Mouse (Mus musculus): ENCODE measurements around the gene Anxa9. TPM values are rescaled to one million over a fixed set of nuclear protein-coding genes. Genes with fewer than 3 reads are reported as not detected.

The Anxa9 gene
- polyA plus RNA-seq, 1 experiment from 2014 or later: 0.88 TPM

DNA sequence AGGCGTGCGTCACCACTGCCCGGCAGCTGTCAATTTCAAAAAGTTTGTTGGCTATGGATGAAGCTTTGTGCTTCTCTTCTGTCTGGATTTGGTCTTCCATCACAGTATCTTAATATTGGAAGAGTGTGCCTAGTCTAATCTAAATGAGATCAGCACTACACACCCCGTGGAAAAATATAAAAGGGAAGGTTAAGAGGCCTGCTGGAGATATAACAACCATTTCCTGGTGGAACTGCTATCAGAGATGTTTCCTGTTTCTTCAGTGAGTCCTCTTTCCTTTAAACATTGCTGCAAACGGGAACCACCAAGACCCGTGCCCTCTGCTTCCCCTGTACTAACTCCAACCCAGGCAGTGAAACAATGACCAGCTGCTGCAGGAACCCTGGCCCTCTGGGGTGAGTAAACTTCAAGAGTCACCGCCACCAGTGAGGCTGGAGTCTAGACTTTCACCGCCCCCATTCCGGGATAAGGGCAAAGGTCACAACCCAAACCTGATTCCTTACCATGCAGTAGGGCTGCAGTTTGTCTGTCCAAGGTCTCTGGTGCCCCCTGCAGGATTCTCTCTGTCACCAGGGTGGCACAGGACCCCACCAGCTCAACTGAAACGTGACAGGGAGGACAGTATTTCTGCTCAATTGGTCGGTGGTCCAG is 43.8 kb downstream of the Anxa9 start:
- H3K27ac ChIP-seq (replicated peaks in 1 of 2; ENCODE audit: control insufficient read depth in 1 of 2, insufficient read depth in 1 of 2, low read depth in 2 of 2, low read length in 2 of 2): no peak overlapping the region
- WGBS: 51% methylated on average over 11 of the region's 11 CpGs
- H3K4me1 ChIP-seq (ENCODE audit: control insufficient read depth in 2 of 2, insufficient read depth in 2 of 2, low read length in 2 of 2): no peaks in the 10 kb centered on the region
- H3K9me3 ChIP-seq (ENCODE audit: control insufficient read depth, low read length): no peaks in the 10 kb centered on the region
- no peak overlapping the region for H3K4me3 ChIP-seq (ENCODE audit: control insufficient read depth in 1 of 2, insufficient read depth in 1 of 2, low read depth in 1 of 2, low read length in 2 of 2)
- ATAC-seq (ENCODE audit: insufficient number of reproducible peaks, insufficient read depth, low FRiP score, low read depth): no peak
- no peak overlapping the region for H3K9ac ChIP-seq (ENCODE audit: low read length)
- H3K4me2 ChIP-seq (ENCODE audit: low read length): no peak overlapping the region
- H3K27me3 ChIP-seq (ENCODE audit: control insufficient read depth, insufficient read depth, low read length): no peaks in the 10 kb centered on the region
- H3K36me3 ChIP-seq (ENCODE audit: control insufficient read depth, insufficient read depth, low read length): peaks cover 94% of the 10 kb centered on the region

DNA sequence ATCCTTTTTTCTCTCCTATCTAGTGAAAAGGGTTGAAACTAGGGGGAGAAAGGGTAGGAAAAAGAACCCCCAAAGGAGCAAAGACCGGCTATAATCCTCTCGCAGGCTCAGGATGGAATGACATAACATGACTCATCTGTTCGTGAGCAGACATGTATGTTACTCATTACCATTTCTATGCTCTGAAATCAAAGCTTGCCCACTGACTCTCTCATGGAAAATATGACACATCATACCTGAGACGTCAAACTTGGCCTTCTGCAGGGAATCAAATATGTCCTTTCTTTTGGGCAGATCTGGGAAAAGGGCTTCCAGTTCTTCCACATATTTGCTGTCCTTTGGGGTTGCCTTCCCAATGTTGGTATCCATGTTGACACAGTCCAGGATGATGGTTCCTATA is 45.0 kb downstream of the Anxa9 start:
- Histone ChIP-seq H3K4me1 (ENCODE audit: control insufficient read depth in 2 of 2, insufficient read depth in 2 of 2, low read length in 2 of 2) (no peaks in the 10 kb centered on the region), H3K27ac (replicated peaks in 1 of 2; ENCODE audit: control insufficient read depth in 1 of 2, insufficient read depth in 1 of 2, low read depth in 2 of 2, low read length in 2 of 2) (no peak overlapping the region), H3K36me3 (ENCODE audit: control insufficient read depth, insufficient read depth, low read length) (peaks cover 94% of the 10 kb centered on the region), H3K4me2 (ENCODE audit: low read length) (no peak overlapping the region), H3K4me3 (ENCODE audit: control insufficient read depth in 1 of 2, insufficient read depth in 1 of 2, low read depth in 1 of 2, low read length in 2 of 2) (no peak overlapping the region), H3K27me3 (ENCODE audit: control insufficient read depth, insufficient read depth, low read length) (no peaks in the 10 kb centered on the region), H3K9me3 (ENCODE audit: control insufficient read depth, low read length) (no peaks in the 10 kb centered on the region), H3K9ac (ENCODE audit: low read length) (no peak overlapping the region)
- 86% methylated on average over 4 of the region's 4 CpGs for WGBS
- no peak for ATAC-seq (ENCODE audit: insufficient number of reproducible peaks, insufficient read depth, low FRiP score, low read depth)

DNA sequence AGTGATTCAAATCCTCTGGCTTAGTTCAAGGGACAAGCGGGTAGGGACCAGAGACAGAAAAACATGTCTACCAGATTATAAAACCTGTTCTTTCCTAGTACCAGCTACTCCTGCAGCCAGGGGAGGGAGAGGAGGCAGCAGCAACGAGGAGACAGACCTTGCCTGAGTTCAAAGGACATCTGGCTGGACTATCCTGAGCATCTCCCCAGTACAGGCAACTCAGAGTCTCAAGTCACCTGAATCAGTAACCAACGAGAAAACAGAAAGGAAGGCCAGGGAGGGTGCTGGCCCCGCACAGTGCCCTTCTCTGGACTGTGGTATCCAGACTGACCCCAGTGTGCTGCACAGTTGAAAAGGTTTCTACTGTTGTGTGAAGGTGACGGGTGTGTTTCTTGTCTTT is 50.0 kb downstream of the Anxa9 start:
- no peaks in the 10 kb centered on the region for H3K27me3 ChIP-seq (ENCODE audit: control insufficient read depth, insufficient read depth, low read length)
- no peak overlapping the region for H3K9ac ChIP-seq (ENCODE audit: low read length)
- H3K4me2 ChIP-seq (ENCODE audit: low read length): no peak overlapping the region
- H3K36me3 ChIP-seq (ENCODE audit: control insufficient read depth, insufficient read depth, low read length): peaks cover 93% of the 10 kb centered on the region
- no peaks in the 10 kb centered on the region for H3K4me1 ChIP-seq (ENCODE audit: control insufficient read depth in 2 of 2, insufficient read depth in 2 of 2, low read length in 2 of 2)
- WGBS: 88% methylated on average over 5 of the region's 5 CpGs
- no peak for ATAC-seq (ENCODE audit: insufficient number of reproducible peaks, insufficient read depth, low FRiP score, low read depth)
- H3K4me3 ChIP-seq (ENCODE audit: control insufficient read depth in 1 of 2, insufficient read depth in 1 of 2, low read depth in 1 of 2, low read length in 2 of 2): no peak overlapping the region
- no peaks in the 10 kb centered on the region for H3K9me3 ChIP-seq (ENCODE audit: control insufficient read depth, low read length)
- no peak overlapping the region for H3K27ac ChIP-seq (replicated peaks in 1 of 2; ENCODE audit: control insufficient read depth in 1 of 2, insufficient read depth in 1 of 2, low read depth in 2 of 2, low read length in 2 of 2)

DNA sequence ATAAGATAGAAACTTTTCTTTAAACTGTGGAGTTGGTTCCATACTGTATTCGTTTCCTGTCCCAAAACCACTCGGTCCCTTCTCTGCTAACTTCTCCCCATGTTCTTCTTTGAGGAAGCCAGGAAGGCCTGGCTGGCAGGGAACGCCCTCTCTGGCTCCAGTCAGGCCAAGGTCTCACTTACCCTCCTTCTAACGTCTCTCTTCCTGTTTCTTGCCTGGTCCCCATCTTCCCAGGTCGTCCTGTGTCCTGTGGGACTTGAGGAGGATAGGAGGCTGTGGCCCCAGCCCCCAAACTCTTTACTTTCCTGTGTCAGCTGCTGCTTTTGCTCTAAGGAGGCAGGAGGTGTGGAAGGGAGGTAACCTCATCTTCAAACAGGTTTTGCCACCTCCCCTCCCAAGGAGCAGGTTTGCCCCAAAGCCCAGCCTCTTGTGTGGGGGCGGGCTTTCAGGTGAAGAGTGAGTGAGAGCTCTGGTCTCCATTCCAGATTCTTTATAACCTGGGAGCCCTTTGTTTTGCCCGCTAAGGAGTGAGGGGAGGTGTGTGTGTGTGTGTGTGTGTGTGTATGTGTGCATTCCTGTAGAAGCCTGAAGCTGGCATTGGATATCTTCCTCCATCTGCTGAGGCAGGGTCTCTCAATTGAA is 56.1 kb downstream of the Anxa9 start, which contains the start of gene Bnipl:
TSS of gene Bnipl (minus strand) at position 411 of the 642 bp plus-strand sequence.
- ATAC-seq (ENCODE audit: insufficient number of reproducible peaks, insufficient read depth, low FRiP score, low read depth): no peak
- Histone ChIP-seq H3K27me3 (ENCODE audit: control insufficient read depth, insufficient read depth, low read length) (no peaks in the 10 kb centered on the region), H3K36me3 (ENCODE audit: control insufficient read depth, insufficient read depth, low read length) (peaks cover 42% of the 10 kb centered on the region), H3K27ac (replicated peaks in 1 of 2; ENCODE audit: control insufficient read depth in 1 of 2, insufficient read depth in 1 of 2, low read depth in 2 of 2, low read length in 2 of 2) (no peak within 1 kb of the TSS), H3K4me1 (ENCODE audit: control insufficient read depth in 2 of 2, insufficient read depth in 2 of 2, low read length in 2 of 2) (no peaks in the 10 kb centered on the region), H3K9me3 (ENCODE audit: control insufficient read depth, low read length) (no peaks in the 10 kb centered on the region), H3K4me3 (ENCODE audit: control insufficient read depth in 1 of 2, insufficient read depth in 1 of 2, low read depth in 1 of 2, low read length in 2 of 2) (no peak within 1 kb of the TSS), H3K4me2 (ENCODE audit: low read length) (no peak within 1 kb of the TSS), H3K9ac (ENCODE audit: low read length) (no peak within 1 kb of the TSS)
- 46% methylated on average over 7 of the region's 7 CpGs for WGBS

DNA sequence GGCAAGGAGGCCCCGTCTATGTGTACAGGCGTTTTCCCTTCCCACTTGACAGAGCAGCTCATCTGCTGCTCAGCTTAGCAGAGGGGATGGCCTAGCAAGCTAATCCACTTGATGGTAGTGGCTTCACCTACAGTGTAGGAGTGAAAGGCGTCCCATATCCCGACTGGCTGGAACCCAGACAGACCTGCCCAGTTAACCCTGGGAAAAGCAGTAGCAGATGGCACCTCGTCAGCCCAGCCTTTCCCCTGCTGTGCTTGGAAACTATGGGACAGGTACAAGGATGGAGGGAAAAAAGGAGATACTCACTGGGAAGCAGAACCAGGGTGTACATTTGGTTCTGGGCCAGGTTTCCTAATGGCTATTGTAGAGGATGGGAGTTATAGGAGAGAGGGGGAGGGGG is 56.6 kb downstream of the Anxa9 start:
- Histone ChIP-seq H3K4me2 (ENCODE audit: low read length) (no peak overlapping the region), H3K4me1 (ENCODE audit: control insufficient read depth in 2 of 2, insufficient read depth in 2 of 2, low read length in 2 of 2) (no peaks in the 10 kb centered on the region), H3K4me3 (ENCODE audit: control insufficient read depth in 1 of 2, insufficient read depth in 1 of 2, low read depth in 1 of 2, low read length in 2 of 2) (no peak overlapping the region), H3K27ac (replicated peaks in 1 of 2; ENCODE audit: control insufficient read depth in 1 of 2, insufficient read depth in 1 of 2, low read depth in 2 of 2, low read length in 2 of 2) (no peak overlapping the region), H3K36me3 (ENCODE audit: control insufficient read depth, insufficient read depth, low read length) (peaks cover 37% of the 10 kb centered on the region), H3K27me3 (ENCODE audit: control insufficient read depth, insufficient read depth, low read length) (no peaks in the 10 kb centered on the region), H3K9ac (ENCODE audit: low read length) (no peak overlapping the region), H3K9me3 (ENCODE audit: control insufficient read depth, low read length) (no peaks in the 10 kb centered on the region)
- 72% methylated on average over 5 of the region's 5 CpGs for WGBS
- ATAC-seq (ENCODE audit: insufficient number of reproducible peaks, insufficient read depth, low FRiP score, low read depth): no peak

DNA sequence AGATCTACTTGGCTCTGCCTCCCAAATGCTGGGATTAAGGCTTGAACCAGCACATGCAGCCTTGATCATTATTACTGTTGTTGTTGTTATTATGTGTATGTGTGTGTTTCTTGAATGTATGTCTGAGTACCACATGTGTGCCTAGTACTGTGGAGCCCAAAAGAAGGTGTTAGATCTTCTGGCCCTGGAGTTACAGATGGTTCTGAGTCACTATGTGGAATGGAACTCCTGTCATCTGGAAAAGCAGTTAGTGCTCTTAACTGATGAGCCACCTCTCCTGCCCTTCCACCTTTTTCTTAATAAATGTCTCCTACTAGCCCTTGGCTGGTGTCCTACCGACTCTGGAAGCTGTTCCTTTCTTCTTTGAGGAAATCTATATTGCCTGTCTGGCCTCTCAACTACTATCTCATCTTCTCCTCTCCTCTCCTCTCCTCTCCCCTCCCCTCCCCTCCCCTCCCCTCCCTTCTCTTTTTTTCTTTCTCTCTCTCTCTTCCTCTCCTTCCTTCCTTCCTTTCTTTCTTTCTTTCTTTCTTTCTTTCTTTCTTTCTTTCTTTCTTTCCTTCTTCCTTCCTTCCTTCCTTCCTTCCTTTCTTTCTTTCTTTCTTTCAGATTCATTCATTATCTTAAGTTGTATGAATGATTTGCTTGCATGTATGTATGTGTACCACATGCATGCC is 59.2 kb downstream of the Anxa9 start:
- Histone ChIP-seq H3K4me3 (ENCODE audit: control insufficient read depth in 1 of 2, insufficient read depth in 1 of 2, low read depth in 1 of 2, low read length in 2 of 2) (no peak overlapping the region), H3K4me1 (ENCODE audit: control insufficient read depth in 2 of 2, insufficient read depth in 2 of 2, low read length in 2 of 2) (no peaks in the 10 kb centered on the region), H3K27me3 (ENCODE audit: control insufficient read depth, insufficient read depth, low read length) (no peaks in the 10 kb centered on the region), H3K9ac (ENCODE audit: low read length) (no peak overlapping the region), H3K9me3 (ENCODE audit: control insufficient read depth, low read length) (no peaks in the 10 kb centered on the region), H3K4me2 (ENCODE audit: low read length) (no peak overlapping the region), H3K27ac (replicated peaks in 1 of 2; ENCODE audit: control insufficient read depth in 1 of 2, insufficient read depth in 1 of 2, low read depth in 2 of 2, low read length in 2 of 2) (no peak overlapping the region), H3K36me3 (ENCODE audit: control insufficient read depth, insufficient read depth, low read length) (peaks cover 14% of the 10 kb centered on the region)
- 74% methylated on average over 1 of the region's 1 CpGs for WGBS
- no peak for ATAC-seq (ENCODE audit: insufficient number of reproducible peaks, insufficient read depth, low FRiP score, low read depth)

DNA sequence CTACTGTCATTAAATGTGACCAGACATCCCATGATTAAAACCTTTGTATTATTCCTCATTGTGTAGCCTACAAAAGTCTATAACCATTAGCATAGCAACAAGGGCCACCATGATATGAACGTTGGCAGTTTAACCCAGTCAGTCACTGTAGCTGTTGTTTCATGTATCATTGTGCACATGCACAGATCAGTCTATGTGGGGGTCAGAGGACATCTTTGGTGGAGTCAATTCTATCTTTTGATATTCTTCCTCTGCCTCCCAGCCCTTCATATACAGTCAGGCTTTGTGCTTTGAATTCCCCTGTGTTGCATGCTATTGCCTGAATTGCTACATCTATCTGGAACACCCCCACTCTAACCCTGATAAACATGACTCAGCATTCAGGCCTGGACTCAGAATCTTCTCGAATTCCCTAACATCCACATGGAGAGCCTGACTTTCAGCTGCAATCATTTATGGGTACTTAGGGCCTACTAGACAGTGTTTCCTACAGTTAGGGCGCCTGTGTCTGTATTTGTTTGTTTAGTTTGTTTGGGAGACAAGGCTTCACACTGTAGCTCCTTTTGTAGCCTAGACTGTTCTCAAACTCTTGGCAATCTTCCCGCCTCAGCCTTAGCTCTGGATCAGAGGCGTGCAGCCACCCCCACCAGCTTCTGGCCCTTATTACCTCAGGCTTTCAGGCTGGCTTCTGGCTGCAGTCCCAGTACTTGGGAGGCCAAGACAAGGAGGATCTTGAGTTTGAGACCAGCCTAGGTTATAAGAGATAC is 60.3 kb downstream of the Anxa9 start:
- WGBS: 74% methylated on average over 5 of the region's 5 CpGs
- Histone ChIP-seq H3K27ac (replicated peaks in 1 of 2; ENCODE audit: control insufficient read depth in 1 of 2, insufficient read depth in 1 of 2, low read depth in 2 of 2, low read length in 2 of 2) (no peak overlapping the region), H3K9me3 (ENCODE audit: control insufficient read depth, low read length) (no peaks in the 10 kb centered on the region), H3K9ac (ENCODE audit: low read length) (no peak overlapping the region), H3K4me3 (ENCODE audit: control insufficient read depth in 1 of 2, insufficient read depth in 1 of 2, low read depth in 1 of 2, low read length in 2 of 2) (no peak overlapping the region), H3K36me3 (ENCODE audit: control insufficient read depth, insufficient read depth, low read length) (peaks cover 5% of the 10 kb centered on the region; the same call in 1 of the 2 replicates), H3K4me2 (ENCODE audit: low read length) (no peak overlapping the region), H3K4me1 (ENCODE audit: control insufficient read depth in 2 of 2, insufficient read depth in 2 of 2, low read length in 2 of 2) (no peaks in the 10 kb centered on the region; a peak in 1 of 4 replicates), H3K27me3 (ENCODE audit: control insufficient read depth, insufficient read depth, low read length) (no peaks in the 10 kb centered on the region)
- no peak for ATAC-seq (ENCODE audit: insufficient number of reproducible peaks, insufficient read depth, low FRiP score, low read depth)
